Mouse (Mus musculus) left cerebral cortex, adult 2 months (tissue): ENCODE results near the gene Mycl. TPM values are rescaled to one million over a fixed set of nuclear protein-coding genes. Genes with fewer than 3 reads are reported as not detected.
"Not testable (repeated sequence)": the region's sequence is repeated elsewhere in the genome, so short reads cannot be mapped to it uniquely, and the experiment has no call there.

Experiments used
- DNase-seq, 2 experiments: peaks; one replicate each; pipeline ENCODE4 v3.0.0; 2021 to 2022; ENCODE audit warnings: low spot score in 2 of 2, mixed read lengths in 1 of 2; ENCODE audit errors: extremely low spot score in 1 of 2
- H3K27ac ChIP-seq: fragments of 200-600 bp; 2 replicates; pipeline ENCODE4 v1.8.1; 2022
- H3K4me3 ChIP-seq: fragments of 200-600 bp; 2 replicates; pipeline ENCODE4 v1.8.1; 2022
- CTCF ChIP-seq: fragments of 200-600 bp; IDR thresholded peaks from 2 replicates; pipeline ENCODE4 v1.8.1; 2022; ENCODE audit warnings: antibody characterized with exemption, mild to moderate bottlenecking, moderate library complexity
- intact Hi-C: fragments of 180-260 bp; cut with DNase I; formaldehyde crosslinking; loops from one replicate; pipeline ENCODE4 v1.15.1; 2025
- total RNA-seq, 2 experiments: library from RNA; stranded (reverse); gene quantifications; 2 replicates each; pipeline ENCODE4 v1.2.3; 2021

Gene Mycl
- total RNA-seq, 2 experiments from 2014 or later: 11.3 to 12.0 TPM

DNA sequence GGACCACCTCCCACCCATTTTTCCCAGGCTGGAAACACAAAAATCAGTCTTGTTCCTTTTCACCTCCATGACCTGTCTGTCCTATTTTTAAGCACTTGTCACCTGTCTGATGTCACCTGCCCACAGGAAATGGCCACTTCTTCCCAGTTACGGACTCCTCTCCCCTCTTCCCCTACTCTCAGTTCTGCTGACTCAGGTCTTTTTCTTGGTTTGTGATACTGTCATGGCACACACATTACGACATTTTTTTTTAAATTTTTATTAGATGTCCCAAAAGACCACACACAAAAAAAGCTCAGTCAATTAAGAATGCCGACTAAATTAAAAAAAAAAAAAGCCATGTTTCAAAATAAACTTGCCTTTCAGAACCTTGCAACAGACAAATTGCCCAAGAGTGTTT, 12.9 kb upstream of the Mycl start:
- TF ChIP-seq CTCF: no peak
- no peak for DNase-seq
- Histone ChIP-seq H3K4me3 (no peak overlapping the region; the same call in 1 of the 2 replicates), H3K27ac (no peak overlapping the region)
- intact Hi-C loops: loop anchor here (2.0 kb wide), 1 partner anchor 24 kb away; no protein-coding TSS in a partner anchor

DNA sequence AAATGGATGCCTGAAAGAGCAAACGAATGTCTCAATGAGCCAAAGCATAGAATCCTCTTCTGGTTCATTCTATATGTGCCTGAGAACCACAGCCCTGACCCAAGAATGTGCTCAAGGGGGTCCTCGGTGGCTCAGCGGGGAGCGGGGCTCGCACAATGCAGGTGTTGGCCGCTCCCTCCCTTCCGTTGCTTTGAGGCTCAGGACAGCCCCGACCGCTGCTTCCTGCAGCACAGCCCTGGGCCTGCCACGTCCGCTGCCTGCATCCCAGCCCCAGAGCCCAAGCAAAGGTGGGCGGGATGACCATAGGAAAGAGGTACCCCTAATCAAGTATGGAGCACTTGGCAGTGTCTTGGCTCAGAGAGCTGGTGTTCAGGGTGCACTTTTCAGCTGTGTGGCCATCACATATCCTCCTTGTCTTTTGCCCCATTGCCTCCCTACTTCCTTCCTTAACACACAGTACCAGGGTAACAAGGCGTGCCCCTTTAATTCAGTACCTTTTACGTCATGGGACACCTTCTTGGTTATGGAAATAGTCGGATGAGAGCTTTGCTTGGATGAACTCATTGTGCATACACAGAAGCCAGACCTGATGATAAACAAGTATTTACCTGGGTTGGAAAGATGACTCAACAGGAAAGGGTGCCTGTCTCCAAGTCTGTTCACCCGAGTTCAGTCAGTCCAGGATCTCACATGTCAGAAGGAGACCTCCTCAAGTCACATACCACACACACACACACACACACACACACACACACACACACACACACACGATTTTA, 11.8 kb upstream of the Mycl start:
- TF ChIP-seq CTCF: no peak
- no peak for DNase-seq
- intact Hi-C loops: loop anchor here (2.0 kb wide), 2 partner anchors 25 to 175 kb away; no protein-coding TSS in a partner anchor
- H3K27ac ChIP-seq: peak overlapping the region; percentile 57; the same call in 1 of the 2 replicates
- peak overlapping the region; percentile 32 for H3K4me3 ChIP-seq

DNA sequence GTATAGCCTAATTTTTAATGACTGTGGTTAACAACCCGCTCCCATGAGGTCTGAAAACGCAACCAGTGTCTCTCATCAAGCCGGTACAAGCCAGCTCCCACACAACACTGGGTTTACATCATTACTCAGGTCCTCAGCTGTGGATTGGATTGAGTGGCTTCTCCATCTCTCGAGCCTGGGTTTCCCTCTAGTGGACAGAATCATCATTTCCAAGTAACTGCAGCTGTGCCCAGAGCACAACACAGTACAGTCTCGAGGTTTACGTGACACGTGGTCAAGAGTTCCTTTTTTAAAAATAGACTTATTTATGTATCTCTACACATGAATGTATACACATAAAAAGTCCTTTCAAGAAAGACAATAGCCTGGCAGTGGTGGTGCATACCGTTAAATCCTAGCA, 10.3 kb upstream of the Mycl start:
- DNase-seq: peak; percentile 58 to 70
- no peak overlapping the region for H3K27ac ChIP-seq
- intact Hi-C loops: loop anchor here (1.0 to 5.0 kb wide), 4 partner anchors 40 to 176 kb away; no protein-coding TSS in a partner anchor
- no peak overlapping the region for H3K4me3 ChIP-seq
- peak; percentile 85 for TF ChIP-seq CTCF

DNA sequence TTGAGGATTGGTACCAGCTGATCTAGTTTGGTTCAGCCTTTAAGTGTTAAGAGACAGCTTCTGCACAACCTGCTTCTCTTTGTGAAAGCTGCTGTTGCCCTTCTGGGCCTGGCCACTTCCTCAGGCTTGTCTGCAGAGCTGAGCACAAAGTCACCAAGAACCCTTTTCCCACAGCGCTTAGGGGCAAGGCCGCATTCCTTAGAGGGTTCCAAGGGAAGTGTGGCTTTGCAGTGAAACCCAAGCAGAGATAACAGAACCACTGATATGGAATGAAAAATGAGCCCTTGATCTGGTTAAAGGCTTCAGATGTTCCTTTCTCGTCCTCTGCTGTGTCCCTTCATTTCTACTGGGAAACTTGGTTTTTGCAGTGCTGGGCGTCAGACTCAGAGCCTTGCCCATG, 8.0 kb upstream of the Mycl start:
- TF ChIP-seq CTCF: no peak
- Histone ChIP-seq H3K27ac (no peak overlapping the region), H3K4me3 (no peak overlapping the region)
- intact Hi-C loops: loop anchor here (5.0 kb wide), 1 partner anchor 75 kb away; no protein-coding TSS in a partner anchor
- no peak for DNase-seq

DNA sequence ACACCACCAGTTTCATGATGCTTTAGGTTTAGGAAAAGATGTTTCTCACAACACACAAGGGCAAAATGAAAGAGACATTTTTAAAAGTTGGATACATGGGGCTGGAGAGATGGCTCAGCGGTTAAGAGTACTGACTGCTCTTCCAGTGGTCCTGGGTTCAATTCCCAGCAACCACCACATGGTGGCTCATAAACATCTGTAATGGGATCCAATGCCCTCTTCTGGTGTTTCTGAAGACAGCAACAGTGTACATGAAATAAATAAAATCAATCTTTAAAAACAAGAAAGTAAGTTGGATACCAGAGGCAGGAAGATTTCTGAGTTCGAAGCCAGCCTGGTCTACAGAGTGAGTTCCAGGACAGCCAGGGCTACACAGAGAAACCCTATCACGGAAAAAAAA, 7.4 kb upstream of the Mycl start:
- DNase-seq, H3K27ac ChIP-seq, H3K4me3 ChIP-seq: not testable (repeated sequence)
- TF ChIP-seq CTCF: peak; percentile 57
- intact Hi-C loops: loop anchor here (5.0 kb wide), 1 partner anchor 76 kb away; no protein-coding TSS in a partner anchor

DNA sequence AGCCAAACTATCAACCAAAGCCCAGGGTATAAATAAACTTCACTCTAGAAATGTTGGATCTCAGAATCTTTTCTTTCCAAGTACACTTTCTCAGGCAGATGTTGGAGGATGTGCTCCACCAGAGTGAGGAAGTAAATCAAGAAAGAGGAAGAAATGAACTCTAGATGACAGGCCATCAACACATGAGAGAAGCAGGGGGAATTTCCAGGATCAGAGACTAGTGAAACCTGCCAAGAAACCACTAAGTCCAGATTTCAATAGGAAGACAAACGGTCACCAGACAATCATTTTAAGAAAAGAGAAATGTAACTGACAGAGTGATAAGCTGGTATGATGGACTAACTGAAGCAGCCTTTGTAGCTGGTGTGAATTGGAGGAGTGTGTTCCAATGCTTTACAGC, 4.3 kb upstream of the Mycl start:
- intact Hi-C loops: no loop called here
- Histone ChIP-seq H3K27ac (no peak overlapping the region), H3K4me3 (no peak overlapping the region)
- no peak for DNase-seq
- no peak for TF ChIP-seq CTCF

DNA sequence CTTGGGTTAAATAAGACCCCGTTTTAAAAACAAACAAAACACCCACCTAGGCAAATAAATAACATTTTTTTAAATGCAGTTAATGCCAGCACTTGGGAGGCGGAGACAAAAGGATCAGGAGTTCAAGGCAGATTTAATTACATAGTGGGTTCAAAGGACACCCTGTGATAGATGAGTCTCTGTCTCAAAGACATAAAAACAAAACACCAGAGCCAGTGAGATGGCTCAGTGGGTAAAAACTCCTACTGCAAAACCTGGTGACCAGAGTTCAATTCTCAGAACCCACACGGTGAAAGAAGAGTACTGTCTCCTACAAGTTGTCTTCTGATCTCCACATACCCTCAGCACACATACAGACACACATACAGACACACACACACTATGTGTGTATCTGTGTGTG, 3.2 kb upstream of the Mycl start:
- intact Hi-C loops: no loop called here
- no peak for DNase-seq
- no peak overlapping the region for H3K4me3 ChIP-seq
- H3K27ac ChIP-seq: no peak overlapping the region
- TF ChIP-seq CTCF: no peak

DNA sequence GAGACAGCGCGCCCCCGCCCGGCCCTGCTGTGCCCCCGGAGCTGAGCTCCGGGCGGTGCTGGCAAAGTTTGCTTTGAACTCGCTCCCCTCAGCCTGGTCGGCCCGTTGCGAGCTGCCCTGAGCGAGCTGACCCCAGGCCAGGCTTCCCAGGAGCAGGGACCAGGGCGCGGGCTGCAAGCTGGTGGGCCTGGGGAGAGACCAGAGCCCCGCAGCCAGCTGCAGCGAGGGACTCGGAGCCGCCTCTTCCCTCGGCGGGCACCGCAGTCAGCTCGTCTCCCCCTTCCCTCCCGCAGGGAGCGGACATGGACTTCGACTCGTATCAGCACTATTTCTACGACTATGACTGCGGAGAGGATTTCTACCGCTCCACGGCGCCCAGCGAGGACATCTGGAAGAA, 767 bp downstream of the Mycl start:
- peak overlapping the region; percentile 20 for H3K27ac ChIP-seq
- H3K4me3 ChIP-seq: peak overlapping the region; percentile 82
- DNase-seq: peak in 1 of 2 experiments; percentile 46
- intact Hi-C loops: loop anchor here (5.0 kb wide), 1 partner anchor 256 kb away; no protein-coding TSS in a partner anchor
- TF ChIP-seq CTCF: no peak

DNA sequence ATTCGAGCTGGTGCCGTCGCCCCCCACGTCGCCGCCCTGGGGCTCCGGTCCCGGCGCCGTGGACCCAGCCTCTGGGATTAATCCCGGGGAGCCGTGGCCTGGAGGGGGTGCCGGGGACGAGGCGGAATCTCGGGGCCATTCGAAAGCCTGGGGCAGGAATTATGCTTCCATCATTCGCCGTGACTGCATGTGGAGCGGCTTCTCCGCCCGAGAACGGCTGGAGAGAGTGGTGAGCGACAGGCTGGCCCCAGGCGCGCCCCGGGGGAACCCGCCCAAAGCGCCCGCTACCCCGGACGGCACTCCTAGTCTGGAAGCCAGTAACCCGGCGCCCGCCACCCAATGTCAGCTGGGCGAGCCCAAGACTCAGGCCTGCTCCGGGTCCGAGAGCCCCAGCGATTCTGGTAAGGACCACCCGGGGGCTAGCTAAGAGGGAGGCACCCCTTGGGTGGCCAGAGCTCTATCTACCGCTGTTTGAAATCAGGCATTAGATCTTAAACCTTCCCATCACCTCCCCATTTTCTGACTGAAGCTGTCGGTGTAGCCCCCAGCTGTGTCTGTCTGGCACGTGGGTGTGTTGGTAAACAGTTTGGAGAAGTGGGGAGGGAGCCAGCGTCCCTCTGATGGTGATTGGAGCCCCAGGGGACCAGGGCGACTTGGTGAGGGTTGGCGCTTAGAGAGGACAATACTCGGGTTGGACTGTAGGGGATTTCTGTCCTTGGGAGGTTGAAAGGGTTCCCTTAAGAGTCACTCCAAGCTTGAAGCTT, 1.3 kb downstream of the Mycl start:
- intact Hi-C loops: loop anchor here (5.0 kb wide), 1 partner anchor 256 kb away; no protein-coding TSS in a partner anchor
- H3K27ac ChIP-seq: peak overlapping the region; percentile 20
- TF ChIP-seq CTCF: peak; percentile 27
- DNase-seq: peak in 1 of 2 experiments; percentile 30
- H3K4me3 ChIP-seq: peak overlapping the region; percentile 82

DNA sequence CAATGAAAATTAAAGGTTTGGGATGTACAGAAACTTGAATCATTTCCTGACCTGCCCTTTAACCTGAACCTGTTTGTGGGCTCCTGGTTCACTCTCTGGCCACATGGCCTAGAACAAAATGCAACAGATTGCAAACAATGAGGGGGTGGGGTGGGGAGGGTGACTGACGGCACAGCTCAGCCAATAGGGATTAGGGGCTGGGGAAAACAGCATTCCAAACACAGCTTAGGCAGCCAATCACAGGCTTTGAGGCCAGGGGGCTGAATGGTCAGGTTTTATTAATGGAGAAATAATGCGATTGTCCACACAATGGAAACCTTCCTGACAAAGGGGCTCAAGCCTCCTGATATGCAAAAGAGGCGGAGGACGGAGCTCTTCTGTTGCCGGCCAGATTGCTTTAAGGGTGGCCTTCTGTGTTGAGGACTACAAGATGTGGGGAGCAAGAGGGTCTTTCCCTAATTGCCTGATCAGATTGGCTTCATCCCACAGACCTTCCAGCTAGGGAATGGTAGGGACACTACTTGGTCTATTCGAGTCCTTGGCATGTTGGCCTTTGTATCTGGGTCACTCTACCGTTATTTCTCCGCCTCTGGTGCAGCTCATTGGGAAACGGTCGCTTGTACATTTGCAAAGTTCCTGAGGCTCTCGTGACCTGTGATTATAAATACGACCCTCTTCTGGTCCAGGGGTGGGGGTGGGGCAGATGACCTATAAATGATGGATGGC, 3.2 kb downstream of the Mycl start:
- no peak for DNase-seq
- Histone ChIP-seq H3K27ac (no peak overlapping the region), H3K4me3 (peak overlapping the region; percentile 16; the same call in 1 of the 2 replicates)
- TF ChIP-seq CTCF: no peak
- intact Hi-C loops: loop anchor here (5.0 kb wide), 1 partner anchor 254 kb away; no protein-coding TSS in a partner anchor

DNA sequence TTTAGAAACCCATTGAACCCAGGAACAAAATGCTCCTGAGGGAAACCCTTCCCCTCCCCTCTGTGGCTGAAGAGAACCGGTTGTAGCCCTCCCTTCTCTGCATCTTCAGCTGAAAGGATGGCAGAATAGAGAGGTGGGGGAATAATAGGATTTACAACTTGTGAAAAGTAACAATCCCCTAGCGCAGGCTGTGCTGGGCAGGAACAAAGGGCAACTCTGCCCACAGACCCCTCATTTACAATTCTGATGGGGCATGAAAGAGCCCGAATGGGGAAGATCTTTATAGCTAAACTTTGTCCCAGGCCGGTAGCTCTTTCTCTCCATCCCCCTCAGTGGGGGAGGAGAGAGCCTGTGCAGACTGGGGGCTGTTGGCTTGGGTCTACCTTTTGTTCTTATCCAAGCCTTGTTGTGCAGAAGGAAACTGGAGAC, 3.8 kb downstream of the Mycl start:
- intact Hi-C loops: loop anchor here (5.0 kb wide), 1 partner anchor 253 kb away; no protein-coding TSS in a partner anchor
- H3K4me3 ChIP-seq: no peak overlapping the region
- no peak overlapping the region for H3K27ac ChIP-seq
- DNase-seq: no peak
- TF ChIP-seq CTCF: no peak
